Mouse (Mus musculus): ENCODE results near the gene Tmco4. TPM values are rescaled to one million over a fixed set of nuclear protein-coding genes. Genes with fewer than 3 reads are reported as not detected.
A peak's percentile ranks its signal among the peaks of the same experiment; 100 is the strongest.

The Tmco4 gene
- 10 to 100 TPM in 3 of 4 experiments, 1 to 10 TPM in 1; 9.9 to 13.6 (median 11.7) TPM for total RNA-seq (2022)

- DNase-seq (ENCODE audit: low spot score): peak; percentile 85
Observed at GRCm38 (mm10) chr4:138972827-138973718, at the start of gene Tmco4. TSS of gene Tmco4 (plus strand) at chr4:138972888.

GRCm38 (mm10) chr4:138925561-138925960, 47.1 kb upstream of the Tmco4 start:
- DNase-seq (ENCODE audit: low spot score): no peak

DNA sequence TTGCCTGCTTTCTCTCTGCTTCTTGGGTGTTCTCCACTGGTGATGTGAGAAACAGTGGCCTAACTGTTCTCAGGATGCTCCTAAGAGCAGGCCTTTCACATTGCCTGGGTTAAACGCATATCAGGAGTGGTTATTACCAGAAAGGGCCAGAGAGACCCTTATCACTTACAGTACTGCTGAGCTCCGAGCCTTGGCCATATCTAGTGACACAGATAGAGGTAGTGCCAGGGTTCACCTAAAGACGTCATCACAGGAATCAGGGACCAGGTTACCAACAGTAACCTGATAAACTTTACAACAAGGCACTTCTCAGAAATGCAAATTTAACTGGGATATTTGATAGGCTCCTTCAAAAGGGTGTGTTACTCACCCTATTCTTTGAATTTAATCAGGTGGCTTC, 38.8 kb upstream of the Tmco4 start:
- DNase-seq (ENCODE audit: low spot score): no peak

DNA sequence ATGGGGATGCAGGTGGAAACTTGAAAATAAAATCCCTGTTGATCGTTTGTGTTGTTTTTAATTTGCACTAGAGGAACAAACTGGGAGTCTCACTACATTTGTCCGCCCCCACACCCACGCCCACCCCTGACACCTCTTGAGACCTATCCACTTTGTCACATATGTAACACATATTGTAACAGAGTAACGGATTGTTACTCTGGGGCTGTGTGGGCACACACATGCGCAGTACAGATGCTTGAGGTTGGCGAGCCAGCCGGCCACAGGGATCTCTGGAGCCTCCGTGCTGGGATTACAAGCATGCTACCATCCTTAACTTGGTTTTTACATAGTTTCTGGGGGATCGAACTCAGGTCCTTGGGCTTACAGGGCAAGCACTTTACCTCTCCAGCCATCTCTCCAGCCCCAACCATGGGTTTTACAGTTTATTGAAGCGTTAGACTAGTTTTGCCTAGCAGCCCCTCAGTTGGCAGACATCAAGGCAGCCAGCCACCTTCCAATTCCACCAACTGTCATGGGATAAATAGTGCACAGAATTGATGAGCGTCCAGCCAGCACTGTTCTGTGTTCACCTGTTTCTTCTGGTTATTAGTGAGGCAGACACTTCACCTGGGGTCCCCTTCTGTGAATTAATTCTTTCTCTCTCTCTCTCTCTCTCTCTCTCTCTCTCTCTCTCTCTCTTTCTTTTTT, 38.1 kb upstream of the Tmco4 start:
- no peak for DNase-seq (ENCODE audit: low spot score)

DNA sequence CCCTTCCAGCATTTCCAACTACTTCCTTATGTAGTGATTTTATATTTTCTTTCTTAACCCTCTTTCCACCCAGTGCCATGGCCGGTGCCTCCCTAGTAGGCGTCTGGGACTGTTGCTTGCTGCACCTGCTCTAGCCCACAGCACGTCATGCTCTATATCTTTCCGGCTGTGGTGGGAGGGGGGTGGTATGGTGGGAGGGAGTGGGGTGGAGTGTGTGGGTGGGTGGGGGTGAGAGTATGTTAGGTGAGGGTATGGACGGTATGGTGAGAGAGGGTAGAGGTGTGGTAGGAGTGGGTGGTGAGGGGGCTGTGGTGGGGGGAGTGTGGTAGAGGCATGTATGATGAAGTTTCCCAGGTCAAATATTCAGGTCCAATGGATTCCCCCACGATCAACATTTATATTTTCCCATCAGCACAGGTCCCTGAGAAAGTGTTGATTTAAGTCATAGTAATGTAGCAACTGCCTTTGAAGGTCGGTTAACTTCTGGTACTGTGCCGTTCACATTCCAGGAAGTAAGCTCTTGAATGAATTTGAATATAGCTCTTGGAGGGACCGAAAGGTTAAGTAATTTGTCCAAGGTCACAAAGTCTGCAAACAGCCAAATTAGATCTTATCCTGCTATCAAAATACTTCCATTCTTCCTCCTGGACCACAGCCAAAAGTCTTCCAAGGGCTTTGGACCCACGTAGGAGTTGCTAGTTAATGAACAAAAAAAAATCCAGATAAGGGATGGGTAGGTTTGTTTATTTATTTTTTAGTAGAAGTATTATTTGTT, 34.0 kb upstream of the Tmco4 start:
- no peak for DNase-seq (ENCODE audit: low spot score)

DNA sequence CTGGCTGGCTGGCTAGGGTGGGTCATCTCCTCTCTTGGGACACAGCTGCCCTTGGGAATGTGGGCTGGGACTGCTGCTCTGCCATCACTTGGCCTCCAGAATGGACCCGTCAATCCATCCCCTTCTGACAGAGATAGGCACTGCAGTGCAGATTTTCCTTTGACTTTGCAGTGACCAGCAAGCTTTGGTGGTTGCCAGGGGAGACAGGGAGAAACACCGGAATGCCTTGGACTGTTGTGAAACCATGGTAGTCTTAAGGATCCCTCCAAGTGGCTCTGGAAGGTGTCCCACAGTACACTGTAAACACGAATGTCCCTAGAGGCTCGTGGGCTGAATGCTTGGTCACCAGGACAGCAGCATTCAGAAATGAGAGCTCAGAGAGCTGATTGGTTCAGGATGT, 33.2 kb upstream of the Tmco4 start:
- DNase-seq (ENCODE audit: low spot score): no peak

DNA sequence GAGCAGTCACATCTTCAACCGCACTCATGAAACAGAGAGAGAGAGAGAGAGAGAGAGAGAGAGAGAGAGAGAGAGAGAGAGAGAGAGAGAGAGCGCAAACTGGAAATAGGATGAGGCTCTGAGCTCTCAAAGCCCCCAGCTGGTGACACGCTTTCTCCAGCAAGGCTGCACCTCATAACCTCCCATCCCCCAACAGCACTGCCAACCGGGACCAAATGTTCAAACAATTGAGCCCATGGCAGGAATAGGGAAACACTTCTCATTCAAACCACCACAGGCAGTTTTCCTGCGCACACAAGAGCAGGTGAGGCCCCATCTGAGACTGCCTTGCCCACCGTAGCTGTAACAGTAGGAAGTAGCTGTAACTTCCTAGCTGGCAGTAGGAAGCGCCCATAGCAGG, 31.3 kb upstream of the Tmco4 start:
- DNase-seq (ENCODE audit: low spot score): no peak

- no peak for DNase-seq (ENCODE audit: low spot score)
Observed at GRCm38 (mm10) chr4:138941966-138942365, 30.7 kb upstream of the Tmco4 start.

DNA sequence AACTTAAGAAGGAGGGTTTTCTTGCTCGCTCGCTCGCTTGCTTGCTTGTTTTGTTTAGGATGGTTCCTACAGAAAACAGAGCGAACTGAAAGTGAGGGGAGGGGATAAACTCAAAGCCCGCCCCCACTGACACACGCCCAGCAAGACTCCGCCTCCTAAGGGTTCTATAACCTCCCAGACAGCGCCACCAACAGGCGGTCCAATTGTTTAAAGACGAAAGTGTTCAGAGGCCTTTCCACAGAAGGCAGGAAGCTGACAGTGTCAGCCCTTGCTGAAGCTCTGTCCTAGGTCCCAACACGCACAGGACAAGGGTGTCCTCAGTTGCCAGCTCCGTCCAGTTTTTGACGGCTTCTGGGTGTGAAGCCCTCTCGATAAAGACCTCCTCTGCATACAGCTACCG, 29.0 kb upstream of the Tmco4 start:
- DNase-seq (ENCODE audit: low spot score): peak; percentile 86

DNA sequence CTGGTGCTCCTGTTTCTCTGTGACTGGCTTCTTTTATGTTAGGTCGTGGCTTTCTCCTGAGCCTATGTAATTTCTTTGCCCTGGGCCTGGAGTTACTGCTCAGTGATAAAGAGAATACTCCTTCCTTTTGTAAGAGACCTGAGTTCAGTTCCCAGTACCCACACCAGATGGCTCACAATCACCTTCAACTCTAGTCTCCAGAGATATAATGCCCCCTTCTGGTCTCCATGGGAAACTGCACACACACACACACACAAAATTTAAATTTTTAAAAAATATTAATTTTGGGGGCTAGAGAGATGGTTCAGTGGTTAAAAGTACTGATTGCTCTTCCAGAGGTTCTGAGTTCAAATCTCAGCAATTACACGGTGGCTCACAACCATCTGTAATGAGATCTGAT, 24.4 kb upstream of the Tmco4 start:
- no peak for DNase-seq (ENCODE audit: low spot score)

GRCm38 (mm10) chr4:138958612-138959011, 14.1 kb upstream of the Tmco4 start:
- no peak for DNase-seq (ENCODE audit: low spot score)

- DNase-seq (ENCODE audit: low spot score): no peak
Observed at GRCm38 (mm10) chr4:138959120-138959519, 13.6 kb upstream of the Tmco4 start.

GRCm38 (mm10) chr4:138959926-138960325, 12.8 kb upstream of the Tmco4 start:
- no peak for DNase-seq (ENCODE audit: low spot score)

DNA sequence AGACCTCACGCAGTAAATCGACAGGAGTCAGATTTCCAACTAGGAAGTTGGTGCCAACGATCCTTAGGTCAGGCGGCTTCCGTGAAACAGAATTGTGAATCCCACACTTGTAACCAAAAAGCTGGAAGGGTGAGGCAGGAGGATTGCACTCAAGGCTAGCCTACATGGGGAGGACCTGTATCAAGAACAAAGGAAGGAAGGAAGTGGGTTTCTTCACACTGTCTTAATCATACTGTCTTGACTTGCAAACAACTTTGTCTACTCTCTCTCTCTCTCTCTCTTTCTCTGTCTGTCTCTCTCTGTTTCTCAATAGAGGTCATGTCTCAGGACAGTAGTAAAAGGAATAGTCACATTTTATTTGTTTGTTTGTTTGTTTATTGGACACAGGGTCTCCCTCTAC, 10.0 kb upstream of the Tmco4 start:
- no peak for DNase-seq (ENCODE audit: low spot score)

GRCm38 (mm10) chr4:138965871-138966270, 6.8 kb upstream of the Tmco4 start:
- no peak for DNase-seq (ENCODE audit: low spot score)

- DNase-seq (ENCODE audit: low spot score): no peak
Observed at GRCm38 (mm10) chr4:138966866-138967265, 5.8 kb upstream of the Tmco4 start, which contains the start of gene Rnf186. TSS of gene Rnf186 (plus strand) at chr4:138967112.

DNA sequence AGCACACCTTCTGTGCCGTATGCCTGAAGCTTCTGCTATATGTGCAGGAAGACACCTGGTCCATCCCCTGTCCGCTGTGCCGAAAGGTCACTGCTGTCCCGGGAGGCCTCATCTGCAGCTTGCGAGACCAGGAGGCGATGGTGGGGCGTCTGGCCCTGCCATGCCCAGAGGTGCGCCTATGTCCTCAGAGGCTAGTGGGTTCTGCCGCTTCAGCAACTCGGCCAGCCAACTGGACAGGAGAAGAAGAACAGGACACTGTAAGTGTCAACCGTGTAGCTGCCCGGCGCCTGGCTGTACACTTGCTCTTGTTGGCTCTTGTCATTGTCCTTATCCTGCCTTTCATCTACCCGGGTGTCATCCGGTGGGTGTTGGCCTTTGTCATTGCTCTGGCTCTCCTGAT, 5.2 kb upstream of the Tmco4 start:
- no peak for DNase-seq (ENCODE audit: low spot score)

- no peak for DNase-seq (ENCODE audit: low spot score)
Observed at GRCm38 (mm10) chr4:138968772-138969556, 3.7 kb upstream of the Tmco4 start.

DNA sequence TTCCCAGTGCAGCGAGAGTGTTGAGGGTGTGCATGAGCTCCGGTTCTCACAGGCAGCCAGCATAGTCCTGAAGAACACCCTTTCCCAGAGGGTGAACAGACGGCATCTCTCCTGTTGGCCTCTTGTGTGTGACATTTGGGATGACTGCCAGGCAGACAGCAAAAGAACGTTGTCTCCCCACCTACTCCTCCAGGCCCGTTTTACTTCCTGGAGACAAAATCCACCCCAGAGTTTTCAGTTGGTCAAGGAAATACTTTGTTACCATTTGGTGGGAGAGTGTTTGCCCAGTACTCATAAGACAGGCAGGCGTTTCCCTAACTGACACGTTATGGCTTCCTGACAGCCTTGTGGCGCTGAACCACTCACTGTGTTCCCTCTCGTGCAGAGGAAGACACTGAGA, 3.0 kb upstream of the Tmco4 start:
- no peak for DNase-seq (ENCODE audit: low spot score)

DNA sequence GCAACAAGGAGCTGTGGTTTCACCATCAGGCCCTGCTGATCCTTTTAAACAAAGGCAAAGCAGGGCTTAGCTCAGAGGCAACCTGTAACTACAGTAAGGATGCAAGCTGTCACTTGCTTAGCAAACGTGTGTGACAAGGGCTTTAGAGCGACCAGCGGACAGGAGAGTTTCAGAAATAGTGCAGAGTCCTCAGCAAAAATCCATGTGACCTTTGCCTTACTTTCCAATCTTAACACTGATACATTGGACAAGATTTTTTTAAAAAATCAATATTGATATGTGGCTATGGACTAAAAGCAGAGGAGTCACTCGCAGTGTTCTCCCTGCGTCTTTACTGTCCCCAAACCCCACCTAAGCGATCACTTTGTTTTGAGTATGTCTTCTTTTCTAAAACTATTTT, 1.3 kb upstream of the Tmco4 start:
- no peak for DNase-seq (ENCODE audit: low spot score)

DNA sequence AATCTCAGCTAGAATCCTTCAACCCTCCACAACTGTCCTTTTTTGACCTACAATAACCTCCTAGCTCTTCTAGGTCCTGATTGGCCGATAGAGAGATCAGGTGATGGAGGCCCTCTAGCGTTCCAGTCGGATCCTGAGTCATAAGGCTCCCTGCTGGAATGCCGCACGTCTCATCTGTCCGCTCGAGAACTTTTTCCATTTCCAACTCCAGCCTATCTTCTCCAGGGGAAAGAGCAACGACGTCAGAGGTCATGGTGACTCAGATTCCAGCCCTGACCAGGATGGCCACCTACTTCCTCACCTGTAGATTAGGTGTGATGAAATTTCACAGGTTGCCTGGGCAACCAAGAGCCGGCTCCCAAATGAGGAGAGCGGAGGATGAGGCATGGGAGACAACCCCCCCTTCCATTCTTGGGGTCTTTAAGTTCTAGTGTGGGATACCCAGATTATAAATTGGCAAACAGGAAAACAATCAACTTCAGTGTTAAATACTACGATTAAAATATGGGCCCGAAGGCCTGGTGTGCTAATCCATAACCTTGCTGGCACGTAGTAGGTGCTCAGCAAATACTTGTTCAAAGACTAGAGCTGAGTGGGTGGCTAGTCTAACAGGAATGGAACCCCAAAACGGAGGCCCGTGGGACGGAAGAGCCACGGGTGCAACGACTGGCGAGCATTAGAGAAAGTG, 405 bp upstream of the Tmco4 start:
- DNase-seq (ENCODE audit: low spot score): peak; percentile 82

Measured in heart, adult 8-10 months (tissue).